Mouse (Mus musculus): ENCODE data around the gene Polr3k.

DNA sequence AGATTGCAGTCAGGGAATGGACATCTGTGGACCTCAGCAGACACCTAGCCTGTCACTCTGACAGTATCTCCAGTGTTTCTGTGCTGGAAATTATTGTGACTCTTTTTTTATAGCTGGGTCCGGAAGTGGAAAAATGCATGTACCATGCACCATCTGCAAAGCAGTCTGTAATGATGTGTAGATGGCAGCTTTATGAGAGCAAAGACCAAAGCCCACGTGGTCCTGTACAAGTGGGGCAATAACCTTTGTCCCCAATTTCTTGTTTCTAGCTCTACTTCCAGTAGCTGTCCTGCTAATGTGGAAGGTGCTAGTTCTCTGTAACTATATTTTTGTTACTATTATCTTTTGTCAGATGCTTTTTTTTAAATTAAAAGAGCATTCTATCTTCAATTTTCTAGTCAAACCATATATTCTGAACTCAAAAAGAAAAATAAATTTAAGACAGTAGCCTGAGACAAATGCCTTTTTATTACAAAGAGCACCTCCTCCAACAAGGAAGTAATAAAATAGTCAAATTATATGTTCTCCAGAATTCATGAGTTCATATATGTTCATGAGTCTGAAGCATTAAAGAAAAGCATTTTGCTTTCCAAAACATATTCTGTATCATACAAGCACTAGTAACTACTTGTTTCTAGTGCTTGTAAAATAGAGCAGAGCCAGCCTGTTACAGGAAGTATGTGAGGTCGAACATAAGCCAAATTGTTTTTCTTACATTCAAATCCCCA, 19.0 kb downstream of the Polr3k start:
- no peak for TF ChIP-seq GATA1 (IDR thresholded peaks at IDR 0.05; ENCODE audit: borderline replicate concordance, low read length)
- no peak for TF ChIP-seq FLI1 (IDR thresholded peaks at IDR 0.05; ENCODE audit: low read length)

Measured in megakaryocyte, embryonic 14.5 days (primary cell).